Mouse (Mus musculus): ENCODE measurements around the gene Poldip2.

- TF ChIP-seq CTCF (IDR thresholded peaks at IDR 0.05; ENCODE audit: insufficient read depth, low read depth, low read length): no peak
- TF ChIP-seq POLR2A (IDR thresholded peaks at IDR 0.05; ENCODE audit: insufficient read depth, low read depth, low read length): no peak
Observed at GRCm38 (mm10) chr11:78551059-78551398, 39.0 kb downstream of the Poldip2 start.

Data from olfactory bulb, adult 2 months (tissue).